ENCODE assay signal across 8 mouse cellular contexts in genomic region chr14:20733041-20733951, GRCm38 (mm10). TPM values are rescaled to one million over a fixed set of nuclear protein-coding genes. Genes with fewer than 3 reads are reported as not detected.
DNase-seq lines count a peak whose midpoint lies in the region; ATAC-seq and TF ChIP-seq lines count a peak whose summit lies in the region.

No protein-coding gene starts in this region.

- no peak overlapping the region for H3K27ac ChIP-seq in neural tube, embryonic 11.5 days (ENCODE audit: low read depth, low read length)
- H3K27ac ChIP-seq in cortical plate, adult 2 months (ENCODE audit: insufficient read depth, low read length): no peak overlapping the region
- H3K27ac ChIP-seq in hindbrain, embryonic 13.5 days: peak overlapping the region; percentile 86

- peak overlapping the region; percentile 81 for H3K4me2 ChIP-seq in neural tube, embryonic 11.5 days (ENCODE audit: low read depth)
- H3K4me2 ChIP-seq in hindbrain, embryonic 13.5 days: peak overlapping the region; percentile 81

- no peak for DNase-seq in neural tube, embryonic 11.5 days (ENCODE audit: low spot score)
- DNase-seq in neural tube, embryonic 10.5 days (ENCODE audit: extremely low spot score, low spot score): no peak
- DNase-seq in left cerebral cortex, postnatal 4 days: no peak
- no peak for DNase-seq in urinary bladder, postnatal 4 days (ENCODE audit: low spot score in 2 of 2)
- DNase-seq in left cerebral cortex, postnatal 10 days (ENCODE audit: extremely low spot score in 1 of 2, low spot score in 2 of 2): no peak

- no peak for TF ChIP-seq CTCF in cortical plate, adult 2 months (IDR thresholded peaks at IDR 0.05; ENCODE audit: extremely low read depth, insufficient read depth, low read length)

- H3K4me1 ChIP-seq in neural tube, embryonic 11.5 days (ENCODE audit: control insufficient read depth, insufficient read depth, low read length): peaks cover 4% of the 10 kb centered on the region
- peaks cover 1% of the 10 kb centered on the region; the same call in 1 of the 2 replicates for H3K4me1 ChIP-seq in cortical plate, adult 2 months (ENCODE audit: control insufficient read depth, insufficient read depth, low read length)
- H3K4me1 ChIP-seq in hindbrain, embryonic 13.5 days (replicated peaks): peaks cover 21% of the 10 kb centered on the region
- peaks cover 52% of the 10 kb centered on the region for H3K4me1 ChIP-seq in megakaryocyte, embryonic 14.5 days

- no peak for ATAC-seq in neural tube, embryonic 11.5 days (ENCODE audit: insufficient read depth, low FRiP score, low TSS enrichment)
- ATAC-seq in hindbrain, embryonic 13.5 days (ENCODE audit: low FRiP score): no peak

- peak overlapping the region; percentile 87 for H3K9ac ChIP-seq in neural tube, embryonic 11.5 days (ENCODE audit: low read length)
- peak overlapping the region; percentile 84 for H3K9ac ChIP-seq in hindbrain, embryonic 13.5 days

- peak overlapping the region; percentile 88 for H3K4me3 ChIP-seq in neural tube, embryonic 11.5 days (ENCODE audit: low read depth, low read length)
- peak overlapping the region; percentile 85 for H3K4me3 ChIP-seq in cortical plate, adult 2 months (ENCODE audit: insufficient read depth, low read length)
- H3K4me3 ChIP-seq in hindbrain, embryonic 13.5 days: peak overlapping the region; percentile 76
- peak overlapping the region; percentile 98 for H3K4me3 ChIP-seq in megakaryocyte, embryonic 14.5 days (replicated peaks)

- no peak for TF ChIP-seq POLR2A in cortical plate, adult 2 months (IDR thresholded peaks at IDR 0.05; ENCODE audit: extremely low read depth, insufficient read depth, low read length)

- peaks cover 20% of the 10 kb centered on the region for H3K36me3 ChIP-seq in neural tube, embryonic 11.5 days (ENCODE audit: control insufficient read depth, insufficient read depth, low read length)
- peaks cover 55% of the 10 kb centered on the region for H3K36me3 ChIP-seq in hindbrain, embryonic 13.5 days
- peaks cover 76% of the 10 kb centered on the region for H3K36me3 ChIP-seq in megakaryocyte, embryonic 14.5 days (replicated peaks; ENCODE audit: low read length)

- WGBS in neural tube, embryonic 11.5 days: 53% methylated on average over 12 of the region's 12 CpGs
- WGBS in hindbrain, embryonic 13.5 days: 51% methylated on average over 12 of the region's 12 CpGs

- H3K27me3 ChIP-seq in neural tube, embryonic 11.5 days (ENCODE audit: control insufficient read depth, insufficient read depth, low read length): no peaks in the 10 kb centered on the region
- no peaks in the 10 kb centered on the region for H3K27me3 ChIP-seq in hindbrain, embryonic 13.5 days
- no peaks in the 10 kb centered on the region for H3K27me3 ChIP-seq in megakaryocyte, embryonic 14.5 days (replicated peaks)

- intact Hi-C loops in left cerebral cortex, postnatal 4 days (cut with DNase I): no loop called here
- intact Hi-C loops in left cerebral cortex, postnatal 10 days (cut with DNase I): loop anchor here (5.0 kb wide), 1 partner anchor 139 kb away; no protein-coding TSS in a partner anchor

- H3K9me3 ChIP-seq in neural tube, embryonic 11.5 days (ENCODE audit: control insufficient read depth, low read length): no peaks in the 10 kb centered on the region
- no peaks in the 10 kb centered on the region for H3K9me3 ChIP-seq in hindbrain, embryonic 13.5 days
- H3K9me3 ChIP-seq in megakaryocyte, embryonic 14.5 days: no peaks in the 10 kb centered on the region

RNA-seq across cellular contexts. Expression of gene Ndst2, which starts 1.1 kb away (rescaled TPM):
- 23.0 and 24.4 TPM in 2 replicates for polyA plus RNA-seq in neural tube, embryonic 11.5 days (2014; fragmentation: Nextera tagmentation; extraction: Ambion mirVana)
- polyA plus RNA-seq in cortical plate, adult 2 months (2012; rRNA removed): 22.9 and 26.7 TPM in 2 replicates
- polyA plus RNA-seq in hindbrain, embryonic 13.5 days (2015; fragmentation: Nextera tagmentation; extraction: Ambion mirVana): 16.7 and 19.1 TPM in 2 replicates
- 4.0 and 4.1 TPM in 2 replicates for polyA plus RNA-seq in megakaryocyte, embryonic 14.5 days (2012; ENCODE audit: insufficient read depth, low replicate concordance)
- total RNA-seq in left cerebral cortex, postnatal 4 days (2021): 10 to 100 TPM; 22.6 to 23.5 TPM
- 10 to 100 TPM; 17.3 to 21.8 TPM for total RNA-seq in left cerebral cortex, postnatal 10 days (2021)

RNA-seq across cellular contexts. Expression of gene Zswim8, which starts 25.9 kb away (rescaled TPM):
- polyA plus RNA-seq in neural tube, embryonic 11.5 days (2014; fragmentation: Nextera tagmentation; extraction: Ambion mirVana): 30.2 and 36.0 TPM in 2 replicates
- 174 and 185 TPM in 2 replicates for polyA plus RNA-seq in cortical plate, adult 2 months (2012; rRNA removed)
- 45.3 and 46.2 TPM in 2 replicates for polyA plus RNA-seq in hindbrain, embryonic 13.5 days (2015; fragmentation: Nextera tagmentation; extraction: Ambion mirVana)
- polyA plus RNA-seq in megakaryocyte, embryonic 14.5 days (2012; ENCODE audit: insufficient read depth, low replicate concordance): 73.4 and 150 TPM in 2 replicates
- 100 to 1,000 TPM; 182 to 183 TPM for total RNA-seq in left cerebral cortex, postnatal 4 days (2021)
- total RNA-seq in left cerebral cortex, postnatal 10 days (2021): 100 to 1,000 TPM; 134 to 138 TPM

RNA-seq across cellular contexts. Expression of gene Chchd1, which starts 30.5 kb away (rescaled TPM):
- polyA plus RNA-seq in neural tube, embryonic 11.5 days (2014; fragmentation: Nextera tagmentation; extraction: Ambion mirVana): 212 and 214 TPM in 2 replicates
- polyA plus RNA-seq in cortical plate, adult 2 months (2012; rRNA removed): 84.9 and 85.9 TPM in 2 replicates
- polyA plus RNA-seq in hindbrain, embryonic 13.5 days (2015; fragmentation: Nextera tagmentation; extraction: Ambion mirVana): 200 and 204 TPM in 2 replicates
- polyA plus RNA-seq in megakaryocyte, embryonic 14.5 days (2012; ENCODE audit: insufficient read depth, low replicate concordance): 4.5 and 7.2 TPM in 2 replicates
- 10 to 100 TPM; 75.5 to 76.4 TPM for total RNA-seq in left cerebral cortex, postnatal 4 days (2021)
- total RNA-seq in left cerebral cortex, postnatal 10 days (2021): 10 to 100 TPM; 61.3 to 67.0 TPM

RNA-seq across cellular contexts. Expression of gene Fut11, which starts 38.5 kb away (rescaled TPM):
- polyA plus RNA-seq in neural tube, embryonic 11.5 days (2014; fragmentation: Nextera tagmentation; extraction: Ambion mirVana): 22.6 and 23.1 TPM in 2 replicates
- polyA plus RNA-seq in cortical plate, adult 2 months (2012; rRNA removed): 14.9 and 16.3 TPM in 2 replicates
- polyA plus RNA-seq in hindbrain, embryonic 13.5 days (2015; fragmentation: Nextera tagmentation; extraction: Ambion mirVana): 27.2 and 29.3 TPM in 2 replicates
- 8.5 and 13.9 TPM in 2 replicates for polyA plus RNA-seq in megakaryocyte, embryonic 14.5 days (2012; ENCODE audit: insufficient read depth, low replicate concordance)
- 10 to 100 TPM; 21.9 to 22.3 TPM for total RNA-seq in left cerebral cortex, postnatal 4 days (2021)
- 10 to 100 TPM; 19.6 to 20.3 TPM for total RNA-seq in left cerebral cortex, postnatal 10 days (2021)

RNA-seq across cellular contexts. Expression of gene Sec24c, which starts 59.2 kb away (rescaled TPM):
- polyA plus RNA-seq in neural tube, embryonic 11.5 days (2014; fragmentation: Nextera tagmentation; extraction: Ambion mirVana): 90.6 and 95.8 TPM in 2 replicates
- 77.2 and 79.3 TPM in 2 replicates for polyA plus RNA-seq in cortical plate, adult 2 months (2012; rRNA removed)
- 89.8 and 90.0 TPM in 2 replicates for polyA plus RNA-seq in hindbrain, embryonic 13.5 days (2015; fragmentation: Nextera tagmentation; extraction: Ambion mirVana)
- 49.1 and 52.5 TPM in 2 replicates for polyA plus RNA-seq in megakaryocyte, embryonic 14.5 days (2012; ENCODE audit: insufficient read depth, low replicate concordance)
- 100 to 1,000 TPM; 124 to 151 TPM for total RNA-seq in left cerebral cortex, postnatal 4 days (2021)
- total RNA-seq in left cerebral cortex, postnatal 10 days (2021): 100 to 1,000 TPM; 102 to 109 TPM

Comparison
In these comparisons a context has a peak if more than half of its experiments do, and no peak if none do; other contexts are left out.
1. RNA of gene Chchd1, which starts 30.5 kb away (polyA plus RNA-seq): 212 to 214 TPM in neural tube, embryonic 11.5 days, 200 to 204 TPM in hindbrain, embryonic 13.5 days and 84.9 to 85.9 TPM in cortical plate, adult 2 months; 4.5 to 7.2 TPM in megakaryocyte, embryonic 14.5 days; every median in the first group is over 10 times any median in the second.
2. Peak in every context shown above with its lines, with median percentiles within 50 percentile points of each other: H3K4me3 ChIP-seq.